Mouse (Mus musculus): ENCODE data around the gene Lsm2. TPM values are rescaled to one million over a fixed set of nuclear protein-coding genes. Genes with fewer than 3 reads are reported as not detected.
"Not testable (repeated sequence)": the region's sequence is repeated elsewhere in the genome, so short reads cannot be mapped to it uniquely, and the experiment has no call there.

Gene Lsm2
- polyA plus RNA-seq, 1 experiment from 2014 or later = 110 TPM

- ATAC-seq (ENCODE audit: low FRiP score, low TSS enrichment) = peak; percentile 53; the same call in 1 of the 2 replicates
- not testable (repeated sequence) for H3K9me3 ChIP-seq (ENCODE audit: control insufficient read depth, low read length); H3K36me3 ChIP-seq (ENCODE audit: control insufficient read depth, insufficient read depth, low read length); H3K9ac ChIP-seq (replicated peaks; ENCODE audit: low read length); H3K27ac ChIP-seq (replicated peaks; ENCODE audit: low read depth, low read length); DNase-seq; H3K4me1 ChIP-seq (ENCODE audit: control insufficient read depth, insufficient read depth, low read length)
- peaks cover 18% of the 10 kb centered on the region for H3K27me3 ChIP-seq (ENCODE audit: control insufficient read depth, insufficient read depth, low read length)
- peak overlapping the region; percentile 72 for H3K4me2 ChIP-seq (ENCODE audit: low read length)
- 2% methylated on average over 21 of the region's 43 CpGs for WGBS
- peak overlapping the region; percentile 34 for H3K4me3 ChIP-seq (replicated peaks; ENCODE audit: low read depth, low read length)
Measured at GRCm38 (mm10) chr17:34971694-34972068, 10.0 kb upstream of the Lsm2 start.

- 1% methylated on average over 30 of the region's 33 CpGs for WGBS
- DNase-seq = peak; percentile 80
- H3K9me3 ChIP-seq (ENCODE audit: control insufficient read depth, low read length); H3K36me3 ChIP-seq (ENCODE audit: control insufficient read depth, insufficient read depth, low read length); H3K4me1 ChIP-seq (ENCODE audit: control insufficient read depth, insufficient read depth, low read length); H3K27ac ChIP-seq (replicated peaks; ENCODE audit: low read depth, low read length); H3K9ac ChIP-seq (replicated peaks; ENCODE audit: low read length): not testable (repeated sequence)
- Histone ChIP-seq H3K27me3 (ENCODE audit: control insufficient read depth, insufficient read depth, low read length) (peaks cover 18% of the 10 kb centered on the region), H3K4me2 (ENCODE audit: low read length) (peak within 1 kb of the TSS; percentile 72), H3K4me3 (replicated peaks; ENCODE audit: low read depth, low read length) (peak within 1 kb of the TSS; percentile 34)
- peak; percentile 90 for ATAC-seq (ENCODE audit: low FRiP score, low TSS enrichment)
Measured at GRCm38 (mm10) chr17:34972069-34972749, 9.5 kb upstream of the Lsm2 start, which contains the start of the genes Hspa1a and Hspa1l. Hspa1a (minus strand) TSS chr17:34972156. Hspa1l (plus strand) TSS chr17:34972703.

DNA sequence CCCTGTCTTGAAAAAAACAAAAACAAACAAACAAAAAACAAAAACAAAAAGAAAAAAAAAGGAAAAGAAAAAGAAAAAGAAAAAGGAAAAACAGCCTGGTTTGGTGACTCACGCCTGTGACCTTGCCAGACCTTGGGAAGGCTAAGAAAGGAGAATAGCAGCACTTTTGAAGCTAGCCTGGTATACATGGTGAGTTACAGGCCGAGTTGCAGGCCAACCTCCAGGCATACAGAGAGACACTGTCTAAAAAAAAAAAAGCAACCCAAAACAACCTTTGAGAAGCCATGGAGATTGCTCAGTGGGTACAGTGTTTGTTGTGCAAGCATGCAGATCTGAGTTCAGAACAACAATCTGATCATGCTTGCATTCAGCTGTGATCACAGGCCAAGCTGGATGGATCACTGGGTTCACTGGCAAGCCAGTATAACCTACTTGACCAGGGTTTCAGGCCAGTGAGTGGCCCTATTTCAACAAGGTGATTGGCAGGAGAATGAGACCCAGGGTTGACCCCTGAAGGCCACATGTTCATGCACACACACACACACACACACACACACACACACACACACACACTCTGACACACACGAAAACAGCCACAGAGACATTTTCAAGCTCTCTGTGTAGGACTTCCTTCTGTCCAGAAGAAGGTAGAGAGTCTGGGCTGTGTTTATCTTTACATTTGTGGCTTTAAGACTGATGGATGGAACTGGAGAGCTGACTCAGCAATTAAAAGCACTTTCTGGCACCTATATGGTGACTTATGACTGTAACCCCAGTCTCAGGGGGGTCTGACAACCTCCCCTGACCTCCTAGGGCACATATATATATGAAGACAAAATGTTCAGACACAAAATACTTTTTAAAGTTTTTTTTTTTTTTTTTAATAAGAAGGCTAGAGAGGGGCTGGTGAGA, 5.8 kb upstream of the Lsm2 start:
- Histone ChIP-seq H3K27me3 (ENCODE audit: control insufficient read depth, insufficient read depth, low read length) (no peaks in the 10 kb centered on the region), H3K4me2 (ENCODE audit: low read length) (no peak overlapping the region), H3K9me3 (ENCODE audit: control insufficient read depth, low read length) (no peaks in the 10 kb centered on the region), H3K4me1 (ENCODE audit: control insufficient read depth, insufficient read depth, low read length) (peaks cover 6% of the 10 kb centered on the region), H3K9ac (replicated peaks; ENCODE audit: low read length) (no peak overlapping the region), H3K4me3 (replicated peaks; ENCODE audit: low read depth, low read length) (no peak overlapping the region), H3K27ac (replicated peaks; ENCODE audit: low read depth, low read length) (no peak overlapping the region), H3K36me3 (ENCODE audit: control insufficient read depth, insufficient read depth, low read length) (0 out of 2 replicates have a peak, but pooled peaks cover 2% of the 10 kb centered on the region)
- ATAC-seq (ENCODE audit: low FRiP score, low TSS enrichment) (no peak), DNase-seq (no peak)
- 86% methylated on average over 3 of the region's 3 CpGs for WGBS

DNA sequence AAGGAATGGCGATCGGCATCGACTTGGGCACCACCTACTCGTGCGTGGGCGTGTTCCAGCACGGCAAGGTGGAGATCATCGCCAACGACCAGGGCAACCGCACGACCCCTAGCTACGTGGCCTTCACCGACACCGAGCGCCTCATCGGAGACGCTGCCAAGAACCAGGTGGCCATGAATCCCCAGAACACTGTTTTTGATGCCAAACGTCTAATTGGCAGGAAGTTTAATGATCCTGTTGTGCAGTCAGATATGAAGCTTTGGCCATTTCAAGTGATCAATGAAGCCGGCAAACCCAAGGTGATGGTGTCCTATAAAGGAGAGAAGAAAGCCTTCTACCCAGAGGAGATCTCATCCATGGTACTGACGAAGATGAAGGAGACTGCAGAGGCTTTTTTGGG, 4.7 kb upstream of the Lsm2 start:
- Histone ChIP-seq H3K27ac (replicated peaks; ENCODE audit: low read depth, low read length) (no peak overlapping the region), H3K9me3 (ENCODE audit: control insufficient read depth, low read length) (no peaks in the 10 kb centered on the region), H3K27me3 (ENCODE audit: control insufficient read depth, insufficient read depth, low read length) (no peaks in the 10 kb centered on the region), H3K4me3 (replicated peaks; ENCODE audit: low read depth, low read length) (no peak overlapping the region), H3K36me3 (ENCODE audit: control insufficient read depth, insufficient read depth, low read length) (0 out of 2 replicates have a peak, but pooled peaks cover 2% of the 10 kb centered on the region), H3K4me2 (ENCODE audit: low read length) (no peak overlapping the region), H3K4me1 (ENCODE audit: control insufficient read depth, insufficient read depth, low read length) (peaks cover 10% of the 10 kb centered on the region), H3K9ac (replicated peaks; ENCODE audit: low read length) (no peak overlapping the region)
- no peak for DNase-seq
- no peak for ATAC-seq (ENCODE audit: low FRiP score, low TSS enrichment)
- 96% methylated on average over 20 of the region's 20 CpGs for WGBS

DNA sequence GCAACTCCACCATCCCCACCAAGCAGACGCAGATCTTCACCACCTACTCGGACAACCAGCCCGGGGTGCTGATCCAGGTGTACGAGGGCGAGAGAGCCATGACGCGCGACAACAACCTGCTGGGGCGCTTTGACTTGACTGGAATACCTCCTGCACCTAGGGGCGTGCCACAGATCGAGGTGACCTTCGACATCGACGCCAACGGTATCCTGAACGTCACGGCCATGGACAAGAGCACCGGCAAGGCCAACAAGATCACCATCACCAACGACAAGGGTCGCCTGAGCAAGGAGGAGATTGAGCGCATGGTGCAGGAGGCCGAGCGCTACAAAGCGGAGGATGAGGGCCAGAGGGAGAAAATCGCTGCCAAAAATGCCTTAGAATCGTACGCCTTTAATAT, 3.4 kb upstream of the Lsm2 start:
- Histone ChIP-seq H3K4me1 (ENCODE audit: control insufficient read depth, insufficient read depth, low read length) (peaks cover 12% of the 10 kb centered on the region), H3K9ac (replicated peaks; ENCODE audit: low read length) (no peak overlapping the region), H3K36me3 (ENCODE audit: control insufficient read depth, insufficient read depth, low read length) (0 out of 2 replicates have a peak, but pooled peaks cover 2% of the 10 kb centered on the region), H3K9me3 (ENCODE audit: control insufficient read depth, low read length) (no peaks in the 10 kb centered on the region), H3K27me3 (ENCODE audit: control insufficient read depth, insufficient read depth, low read length) (no peaks in the 10 kb centered on the region), H3K27ac (replicated peaks; ENCODE audit: low read depth, low read length) (no peak overlapping the region), H3K4me2 (ENCODE audit: low read length) (no peak overlapping the region), H3K4me3 (replicated peaks; ENCODE audit: low read depth, low read length) (no peak overlapping the region)
- DNase-seq (no peak), ATAC-seq (ENCODE audit: low FRiP score, low TSS enrichment) (no peak)
- 91% methylated on average over 27 of the region's 27 CpGs for WGBS

- 0 out of 2 replicates have a peak, but pooled peaks cover 2% of the 10 kb centered on the region for H3K36me3 ChIP-seq (ENCODE audit: control insufficient read depth, insufficient read depth, low read length)
- H3K4me2 ChIP-seq (ENCODE audit: low read length) = no peak overlapping the region
- no peaks in the 10 kb centered on the region for H3K9me3 ChIP-seq (ENCODE audit: control insufficient read depth, low read length)
- ATAC-seq (ENCODE audit: low FRiP score, low TSS enrichment) = no peak
- H3K27ac ChIP-seq (replicated peaks; ENCODE audit: low read depth, low read length) = no peak overlapping the region
- H3K9ac ChIP-seq (replicated peaks; ENCODE audit: low read length) = no peak overlapping the region
- 93% methylated on average over 4 of the region's 4 CpGs for WGBS
- no peaks in the 10 kb centered on the region for H3K27me3 ChIP-seq (ENCODE audit: control insufficient read depth, insufficient read depth, low read length)
- DNase-seq = no peak
- peaks cover 12% of the 10 kb centered on the region for H3K4me1 ChIP-seq (ENCODE audit: control insufficient read depth, insufficient read depth, low read length)
- no peak overlapping the region for H3K4me3 ChIP-seq (replicated peaks; ENCODE audit: low read depth, low read length)
Measured at GRCm38 (mm10) chr17:34979631-34980030, 2.0 kb upstream of the Lsm2 start.

DNA sequence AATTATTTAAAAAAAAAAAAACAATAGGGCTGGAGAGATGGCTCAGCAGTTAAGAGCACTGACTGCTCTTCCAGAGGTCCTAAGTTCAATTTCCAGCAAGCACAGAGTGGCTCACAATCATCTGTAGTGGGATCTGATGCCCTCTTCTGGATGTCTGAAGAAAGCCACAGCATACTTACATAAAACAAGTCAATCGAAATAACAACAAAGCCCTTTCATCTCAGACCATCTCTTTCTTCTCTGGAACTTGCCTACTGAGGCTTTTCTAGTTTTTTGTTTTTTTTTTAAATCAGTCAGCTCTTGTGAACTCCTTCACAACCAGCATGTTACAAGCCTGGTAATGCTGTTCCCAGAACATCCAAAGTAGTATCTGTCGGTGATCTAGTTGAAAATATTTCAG, 1.0 kb upstream of the Lsm2 start:
- Histone ChIP-seq H3K4me1 (ENCODE audit: control insufficient read depth, insufficient read depth, low read length) (peaks cover 12% of the 10 kb centered on the region), H3K36me3 (ENCODE audit: control insufficient read depth, insufficient read depth, low read length) (peaks cover 8% of the 10 kb centered on the region), H3K4me2 (ENCODE audit: low read length) (peak overlapping the region; percentile 96), H3K9me3 (ENCODE audit: control insufficient read depth, low read length) (no peaks in the 10 kb centered on the region), H3K27ac (replicated peaks; ENCODE audit: low read depth, low read length) (0 out of 2 replicates have a peak overlapping the region, but pooled peaks have one; percentile 27), H3K9ac (replicated peaks; ENCODE audit: low read length) (peak overlapping the region; percentile 84), H3K27me3 (ENCODE audit: control insufficient read depth, insufficient read depth, low read length) (no peaks in the 10 kb centered on the region), H3K4me3 (replicated peaks; ENCODE audit: low read depth, low read length) (peak overlapping the region; percentile 82)
- 18% methylated on average over 2 of the region's 2 CpGs for WGBS
- ATAC-seq (ENCODE audit: low FRiP score, low TSS enrichment) (no peak), DNase-seq (peak; percentile 75)

GRCm38 (mm10) chr17:34982328-34982727, 666 bp downstream of the Lsm2 start:
- Histone ChIP-seq H3K9me3 (ENCODE audit: control insufficient read depth, low read length) (no peaks in the 10 kb centered on the region), H3K4me2 (ENCODE audit: low read length) (peak overlapping the region; percentile 96), H3K27ac (replicated peaks; ENCODE audit: low read depth, low read length) (peak overlapping the region; percentile 96), H3K27me3 (ENCODE audit: control insufficient read depth, insufficient read depth, low read length) (no peaks in the 10 kb centered on the region), H3K4me3 (replicated peaks; ENCODE audit: low read depth, low read length) (peak overlapping the region; percentile 82), H3K36me3 (ENCODE audit: control insufficient read depth, insufficient read depth, low read length) (peaks cover 15% of the 10 kb centered on the region), H3K9ac (replicated peaks; ENCODE audit: low read length) (peak overlapping the region; percentile 84), H3K4me1 (ENCODE audit: control insufficient read depth, insufficient read depth, low read length) (peaks cover 12% of the 10 kb centered on the region)
- DNase-seq (no peak), ATAC-seq (ENCODE audit: low FRiP score, low TSS enrichment) (no peak)
- under 1% methylated on average over 15 of the region's 15 CpGs for WGBS

Data from midbrain, embryonic 14.5 days (tissue).